Mouse (Mus musculus): ENCODE measurements around the gene Rufy4.

The Rufy4 gene

GRCm38 (mm10) chr1:74124991-74125552, at the start of gene Rufy4:
TSS of gene Rufy4 (plus strand) at chr1:74125541.
- peak; percentile 64 to 83 for DNase-seq (ENCODE audit: low spot score in 2 of 2)

GRCm38 (mm10) chr1:74076230-74076629, 49.1 kb upstream of the Rufy4 start:
- no peak for DNase-seq (ENCODE audit: low spot score in 2 of 2)

- DNase-seq (ENCODE audit: low spot score in 2 of 2): peak; percentile 30 to 68
Measured at GRCm38 (mm10) chr1:74077353-74077752, 48.0 kb upstream of the Rufy4 start.

GRCm38 (mm10) chr1:74081573-74081989, 43.8 kb upstream of the Rufy4 start:
- no peak for DNase-seq (ENCODE audit: low spot score in 2 of 2)

- DNase-seq (ENCODE audit: low spot score in 2 of 2): peak in 1 of 2 experiments; percentile 46
Measured at GRCm38 (mm10) chr1:74082841-74083463, 42.4 kb upstream of the Rufy4 start.

- DNase-seq (ENCODE audit: low spot score in 2 of 2): no peak
Measured at GRCm38 (mm10) chr1:74084065-74084705, 41.2 kb upstream of the Rufy4 start.

- no peak for DNase-seq (ENCODE audit: low spot score in 2 of 2)
Measured at GRCm38 (mm10) chr1:74084752-74085151, 40.6 kb upstream of the Rufy4 start.

- no peak for DNase-seq (ENCODE audit: low spot score in 2 of 2)
Measured at GRCm38 (mm10) chr1:74085566-74085965, 39.8 kb upstream of the Rufy4 start.

GRCm38 (mm10) chr1:74088569-74088968, 36.8 kb upstream of the Rufy4 start:
- no peak for DNase-seq (ENCODE audit: low spot score in 2 of 2)

- no peak for DNase-seq (ENCODE audit: low spot score in 2 of 2)
Measured at GRCm38 (mm10) chr1:74090329-74090728, 35.0 kb upstream of the Rufy4 start.

GRCm38 (mm10) chr1:74091138-74091537, 34.2 kb upstream of the Rufy4 start:
- no peak for DNase-seq (ENCODE audit: low spot score in 2 of 2)

GRCm38 (mm10) chr1:74091611-74092224, 33.6 kb upstream of the Rufy4 start:
- DNase-seq (ENCODE audit: low spot score in 2 of 2): no peak

GRCm38 (mm10) chr1:74092242-74092641, 33.1 kb upstream of the Rufy4 start:
- DNase-seq (ENCODE audit: low spot score in 2 of 2): no peak

- no peak for DNase-seq (ENCODE audit: low spot score in 2 of 2)
Measured at GRCm38 (mm10) chr1:74093447-74093846, 31.9 kb upstream of the Rufy4 start.

- peak in 1 of 2 experiments; percentile 32 for DNase-seq (ENCODE audit: low spot score in 2 of 2)
Measured at GRCm38 (mm10) chr1:74094497-74095270, 30.7 kb upstream of the Rufy4 start.

- no peak for DNase-seq (ENCODE audit: low spot score in 2 of 2)
Measured at GRCm38 (mm10) chr1:74095296-74095695, 30.0 kb upstream of the Rufy4 start.

- no peak for DNase-seq (ENCODE audit: low spot score in 2 of 2)
Measured at GRCm38 (mm10) chr1:74095728-74096127, 29.6 kb upstream of the Rufy4 start.

- DNase-seq (ENCODE audit: low spot score in 2 of 2): no peak
Measured at GRCm38 (mm10) chr1:74098004-74099000, 27.0 kb upstream of the Rufy4 start.

- DNase-seq (ENCODE audit: low spot score in 2 of 2): no peak
Measured at GRCm38 (mm10) chr1:74099001-74099435, 26.3 kb upstream of the Rufy4 start.

GRCm38 (mm10) chr1:74103654-74104353, 21.5 kb upstream of the Rufy4 start:
- DNase-seq (ENCODE audit: low spot score in 2 of 2): no peak
